Mouse (Mus musculus) right cerebral cortex, adult 2 months (tissue): ENCODE data around the gene Ddost.
"Not testable (repeated sequence)": the region's sequence is repeated elsewhere in the genome, so short reads cannot be mapped to it uniquely, and the experiment has no call there.

Experiments used
- DNase-seq, 2 experiments: peaks; one replicate each; pipeline ENCODE4 v3.0.0; 2021 to 2022; ENCODE audit warnings: low spot score in 2 of 2

The Ddost gene

DNA sequence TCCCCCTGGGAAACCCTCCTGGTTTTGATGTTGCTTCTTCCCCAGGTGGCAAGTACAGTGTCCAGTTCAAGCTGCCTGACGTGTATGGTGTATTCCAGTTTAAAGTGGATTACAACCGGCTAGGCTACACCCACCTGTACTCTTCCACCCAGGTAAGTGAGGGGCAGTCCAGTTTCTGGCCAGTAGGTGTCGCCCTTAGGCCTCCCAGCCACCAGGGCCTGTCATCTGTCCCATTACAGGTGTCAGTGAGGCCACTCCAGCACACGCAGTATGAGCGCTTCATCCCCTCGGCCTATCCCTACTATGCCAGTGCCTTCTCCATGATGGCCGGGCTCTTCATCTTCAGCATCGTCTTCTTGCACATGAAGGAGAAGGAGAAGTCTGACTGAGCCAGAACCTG lies 7.1 kb downstream of the Ddost start:
- peak; percentile 57 to 60 for DNase-seq

DNA sequence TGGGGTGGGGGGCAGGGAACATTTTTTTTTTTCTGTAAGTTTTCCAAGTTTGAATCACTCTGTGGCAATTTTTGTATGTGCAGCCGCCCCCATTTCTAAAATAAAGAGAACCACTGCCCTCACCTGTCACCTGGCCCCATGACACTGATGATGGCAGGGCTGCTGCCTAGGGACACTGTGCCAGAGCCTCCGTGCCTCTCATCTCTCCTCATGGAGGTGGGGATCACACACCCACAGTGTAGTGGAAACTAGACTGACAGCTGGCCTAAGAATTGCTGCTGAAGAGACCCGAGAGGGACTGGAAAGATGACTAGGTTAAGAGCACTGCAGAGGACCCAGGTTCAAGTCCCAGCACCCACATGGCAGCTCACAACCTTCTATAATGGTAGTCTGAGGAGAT lies 7.6 kb downstream of the Ddost start:
- no peak for DNase-seq

DNA sequence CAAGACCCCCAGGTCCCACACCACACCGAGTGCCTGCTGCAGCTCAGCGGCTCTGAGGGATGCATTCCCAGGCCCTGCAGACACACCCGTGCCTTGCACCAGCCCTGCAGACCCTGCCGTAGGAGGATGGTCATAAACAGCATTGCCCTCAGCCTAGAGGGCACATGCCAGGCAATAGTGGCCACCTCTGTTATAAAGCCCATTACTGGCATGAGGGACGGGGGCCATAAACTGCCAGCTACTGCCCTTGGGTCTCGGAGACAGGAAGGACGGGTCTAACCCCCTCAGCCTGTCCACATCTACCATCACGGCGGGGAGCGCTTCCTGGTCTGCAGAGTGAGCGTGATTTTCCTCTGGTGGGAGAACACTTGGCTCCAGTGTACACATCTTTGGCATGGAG lies 8.5 kb downstream of the Ddost start:
- DNase-seq, result no peak

DNA sequence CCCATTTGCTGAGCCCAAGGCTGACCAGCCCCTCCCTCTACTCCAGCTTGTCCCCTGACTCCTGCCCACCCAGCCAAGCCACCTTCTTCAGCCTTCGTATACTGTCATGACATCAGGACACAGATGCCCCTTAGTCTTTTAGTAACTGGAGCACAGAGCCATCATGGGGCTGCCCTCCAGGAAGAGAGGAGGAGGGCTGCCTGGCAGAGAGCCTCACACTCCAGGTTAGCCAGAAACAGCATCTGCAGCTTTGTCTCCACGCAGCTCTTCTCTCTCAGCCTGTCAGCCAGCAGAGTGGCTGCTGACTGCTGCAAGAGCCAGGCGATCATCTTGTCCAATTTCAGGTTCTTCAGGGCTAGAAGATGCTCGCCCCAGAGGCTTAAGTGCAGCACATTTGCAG lies 9.3 kb downstream of the Ddost start:
- DNase-seq, result no peak

DNA sequence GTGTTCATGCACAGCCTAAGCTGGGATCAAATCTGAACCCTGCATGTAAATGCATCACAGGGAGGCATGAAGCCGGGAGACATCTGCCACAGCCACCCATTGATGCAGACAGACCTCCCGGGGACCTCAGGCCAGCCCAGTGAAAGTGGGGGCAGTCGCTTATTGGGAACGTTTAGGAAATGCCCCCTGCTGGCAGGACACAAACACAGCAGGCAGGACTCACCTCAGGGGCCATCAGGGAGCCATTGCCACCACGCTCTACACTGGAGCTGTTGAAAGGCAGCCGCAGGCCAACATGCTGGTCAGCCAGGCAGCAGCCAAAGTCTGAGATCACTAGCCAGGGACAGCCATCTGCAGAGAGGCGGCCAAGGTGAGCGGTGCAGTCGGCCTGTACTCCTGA lies 11.3 kb downstream of the Ddost start:
- DNase-seq, result no peak

DNA sequence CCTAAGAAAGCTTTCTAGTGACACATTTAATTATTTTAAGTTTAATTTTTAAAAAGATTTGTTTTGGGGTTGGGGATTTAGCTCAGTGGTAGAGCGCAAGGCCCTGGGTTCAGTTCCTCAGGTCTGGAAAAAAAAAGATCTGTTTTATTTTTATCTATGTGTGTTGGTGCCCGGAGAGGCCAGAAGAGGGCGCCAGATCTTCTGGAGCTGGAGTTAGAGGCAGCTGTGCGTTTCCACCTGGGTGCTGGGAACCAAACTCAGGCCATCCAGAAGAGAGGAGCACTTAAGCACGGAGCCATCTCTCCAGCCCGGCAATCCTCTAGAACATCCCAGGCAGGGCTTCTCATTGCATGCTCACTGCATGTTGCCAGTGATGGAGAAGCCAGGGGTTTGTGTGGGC lies 11.8 kb downstream of the Ddost start:
- DNase-seq, result no peak

DNA sequence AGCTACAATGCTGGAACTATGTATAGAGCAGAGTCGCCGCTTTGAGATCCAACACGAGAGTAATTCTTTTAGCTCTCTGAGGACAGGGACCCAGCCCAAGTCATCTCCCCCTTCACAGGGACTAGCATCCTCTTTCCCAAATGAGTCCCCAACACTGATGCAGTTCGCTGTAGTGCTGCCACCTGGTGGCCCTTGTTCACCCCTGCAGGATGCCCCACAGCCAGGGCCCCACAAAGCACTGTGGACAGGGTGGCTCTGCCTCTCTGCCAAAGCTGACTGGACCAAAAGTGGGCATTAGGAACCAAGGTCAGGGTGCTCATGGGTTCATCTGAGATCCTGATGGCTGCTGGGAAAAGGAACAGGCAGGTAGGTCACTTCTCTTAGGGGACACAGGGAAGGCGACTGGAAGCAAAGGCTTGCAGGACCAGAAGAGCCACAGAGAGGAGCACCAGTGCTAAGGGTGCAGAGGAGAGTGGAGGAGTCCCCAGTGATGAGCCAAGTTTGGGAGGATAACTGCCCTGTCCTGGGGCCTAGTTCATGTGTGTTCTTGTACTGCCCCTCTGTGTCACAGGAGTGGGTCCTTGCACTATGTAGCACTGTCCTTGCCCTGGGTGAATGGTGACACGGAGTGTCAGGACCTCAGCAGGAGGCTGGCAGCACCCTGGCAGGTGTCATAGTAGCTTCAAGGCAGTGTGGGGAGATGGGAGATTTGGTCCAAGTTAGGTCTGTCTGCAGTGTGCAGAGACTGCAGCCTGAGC lies 14.2 kb downstream of the Ddost start:
- DNase-seq, result peak; percentile 59 to 73

DNA sequence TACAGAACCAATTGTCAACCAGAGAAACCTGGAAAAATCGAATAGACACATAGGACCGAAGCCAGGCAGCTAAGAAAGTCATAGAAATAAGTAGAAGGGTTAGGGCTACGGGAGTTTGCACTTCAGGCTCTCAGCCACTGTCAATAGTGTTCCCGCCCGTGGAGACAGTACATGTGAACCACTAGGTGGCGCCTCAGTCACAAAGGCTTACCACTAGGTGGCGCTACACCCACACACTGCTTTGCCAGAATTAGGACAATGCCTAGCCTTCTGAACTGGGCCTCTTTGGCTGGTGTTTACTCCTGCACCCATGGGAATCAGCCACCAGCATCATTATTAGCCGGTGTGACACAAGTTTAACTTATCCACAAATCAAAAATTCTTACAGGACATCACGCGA lies 15.0 kb downstream of the Ddost start:
- peak; percentile 91 to 94 for DNase-seq

DNA sequence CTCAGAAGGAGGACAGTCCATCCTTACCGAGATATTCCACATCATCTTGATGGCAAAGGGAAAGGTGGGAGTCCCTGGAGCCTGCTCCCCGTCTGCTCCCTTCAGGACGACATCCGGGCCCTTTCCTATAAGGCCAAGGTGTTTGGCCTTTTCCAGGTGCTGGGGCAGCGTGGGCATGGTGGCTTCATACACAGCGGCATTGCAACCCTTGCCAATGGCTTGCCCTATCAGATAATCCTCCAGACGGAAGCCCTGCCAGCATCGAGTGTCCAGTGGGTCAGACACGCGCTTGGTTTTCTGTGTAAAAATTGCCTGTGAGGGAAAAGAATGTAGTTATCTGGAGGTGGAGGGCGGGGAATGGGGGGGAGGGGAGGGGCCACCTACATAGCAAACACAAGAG lies 16.2 kb downstream of the Ddost start:
- no peak for DNase-seq

DNA sequence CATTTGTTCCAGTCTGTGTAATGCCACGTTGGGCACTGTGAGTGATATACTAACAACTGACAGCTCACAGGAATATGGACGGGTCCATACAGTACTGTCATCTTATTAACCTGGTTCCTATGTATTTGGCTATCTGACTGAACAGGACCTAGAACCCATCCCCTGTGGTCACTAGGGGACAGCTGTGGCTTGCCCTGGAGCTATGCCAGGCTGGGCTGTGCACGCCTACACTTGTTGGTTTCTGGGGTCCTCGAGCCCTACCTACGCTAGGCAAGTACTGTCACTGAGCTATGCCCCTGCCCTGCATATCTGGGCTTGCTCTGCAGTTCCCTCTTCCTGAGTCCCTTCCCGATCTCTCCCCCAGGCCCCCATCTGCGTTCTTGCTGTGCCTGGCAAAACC lies 17.0 kb downstream of the Ddost start:
- DNase-seq, result no peak

DNA sequence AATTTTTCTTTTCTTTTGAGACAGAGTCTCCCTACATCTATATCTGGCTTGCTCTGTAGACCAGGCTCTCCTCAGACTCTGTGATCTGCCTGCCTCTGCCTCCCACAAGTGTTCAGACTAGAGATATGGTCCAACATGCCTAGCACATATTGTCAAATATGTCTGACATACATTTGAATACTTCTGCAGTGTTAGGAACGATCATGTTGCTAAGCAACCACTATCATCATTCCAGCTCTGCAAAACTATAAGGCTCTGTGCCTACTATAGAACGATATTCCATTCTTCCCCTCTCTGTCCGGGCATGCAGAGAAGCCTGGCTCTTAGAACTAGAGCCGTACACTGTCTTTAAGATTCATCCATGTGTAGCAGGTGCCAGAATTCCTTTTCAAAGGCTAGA lies 18.2 kb downstream of the Ddost start:
- DNase-seq, result no peak

DNA sequence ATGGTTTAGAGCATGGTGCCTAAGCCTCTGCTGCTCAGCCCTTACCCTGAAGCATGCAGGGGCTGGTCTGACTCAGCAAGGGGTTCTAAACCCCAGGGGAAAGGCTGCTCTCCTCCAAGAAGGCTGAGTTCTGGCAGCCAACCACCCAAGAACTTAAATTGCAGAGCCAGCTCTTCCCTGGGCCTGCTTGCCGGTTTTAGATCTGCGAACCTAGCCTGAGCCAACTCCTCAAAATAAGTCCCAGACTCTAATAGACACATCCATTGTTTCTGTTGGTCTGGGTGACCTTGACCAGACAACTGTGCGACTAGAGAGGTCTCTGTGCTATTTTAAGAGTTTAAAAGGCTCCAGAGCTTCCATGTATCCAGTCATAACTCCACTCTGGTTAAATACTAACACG lies 19.2 kb downstream of the Ddost start:
- no peak for DNase-seq

DNA sequence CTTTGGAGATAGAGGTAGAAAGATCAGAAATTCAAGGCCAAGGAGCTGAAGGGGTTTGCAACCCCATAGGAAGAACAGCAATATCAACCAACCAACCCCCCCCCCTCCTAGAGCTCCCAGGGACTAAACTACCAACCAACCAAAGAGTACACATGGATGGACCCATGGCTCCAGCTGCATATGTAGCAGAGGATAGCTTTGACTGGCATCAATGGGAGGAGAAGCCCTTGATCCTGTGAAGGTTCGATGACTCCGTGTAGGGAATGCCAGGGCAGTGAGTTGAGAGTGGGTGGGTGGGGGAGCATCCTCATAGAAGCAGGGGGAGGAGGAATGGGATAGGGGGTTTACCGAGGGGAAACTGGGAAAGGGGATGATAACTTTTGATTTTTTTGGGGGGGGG lies 19.9 kb downstream of the Ddost start:
- no peak for DNase-seq

DNA sequence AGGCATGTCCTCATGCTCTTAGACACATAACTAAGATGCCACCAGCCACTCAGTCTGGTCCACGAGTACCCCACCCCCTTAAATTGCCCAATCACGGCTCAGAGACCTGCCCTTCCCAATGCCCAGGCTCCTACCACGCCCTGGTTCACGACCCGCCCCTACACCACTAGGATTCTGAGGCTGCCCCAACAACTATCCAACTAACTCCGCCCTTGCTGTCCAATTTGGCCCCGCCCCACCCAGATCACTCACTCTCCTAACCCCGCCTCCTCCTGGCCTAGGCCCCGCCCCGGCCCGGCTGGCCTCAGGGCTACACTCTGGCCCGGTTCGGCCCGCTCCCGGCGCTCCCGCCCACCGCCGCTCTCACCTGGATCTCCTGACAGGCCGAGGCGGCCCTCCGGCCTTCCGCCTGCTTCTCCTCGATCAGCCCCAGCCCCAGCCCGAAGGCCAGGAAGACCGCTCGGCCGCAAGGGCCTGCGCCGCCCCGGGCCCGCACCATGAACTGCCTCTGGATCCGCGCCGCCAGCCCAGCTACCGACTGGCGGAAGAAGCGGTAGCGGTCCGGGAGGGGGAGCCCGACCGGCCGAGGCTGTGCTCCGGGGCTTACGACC lies 21.0 kb downstream of the Ddost start:
- DNase-seq, result peak; percentile 90 to 91

DNA sequence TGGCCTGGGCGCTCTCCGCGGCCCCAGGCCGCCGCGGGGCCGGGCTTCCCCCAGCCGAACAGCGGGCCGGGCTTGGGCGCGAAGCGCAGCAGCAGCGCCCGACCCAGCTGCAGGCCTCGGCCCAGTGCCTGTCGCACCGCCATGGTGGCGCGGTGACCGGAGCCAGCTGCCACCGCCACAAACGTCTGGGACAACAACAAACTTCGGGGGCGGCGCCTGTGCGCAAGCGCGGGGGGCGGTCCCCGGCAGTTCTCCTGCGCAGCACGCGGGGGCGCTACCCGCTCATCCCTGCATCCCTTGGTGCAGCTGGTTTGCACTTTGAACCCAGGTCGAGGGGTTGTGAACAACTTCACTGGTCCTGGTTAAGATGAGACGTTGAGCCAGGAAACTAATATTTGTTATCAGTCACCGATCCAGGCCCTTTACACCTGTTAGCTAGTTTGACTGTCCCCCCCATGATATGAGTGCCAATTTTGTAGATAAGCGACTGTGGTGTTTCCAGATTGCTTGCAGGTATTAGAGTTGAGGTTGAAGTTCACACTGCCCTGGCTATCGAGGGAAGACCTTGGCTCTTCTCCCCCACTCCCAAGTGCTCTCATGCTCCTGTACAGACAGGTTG lies 21.7 kb downstream of the Ddost start, which contains the start of gene Pink1:
Pink1 (minus strand) TSS at position 231 of the 619 bp plus-strand sequence.
- peak; percentile 87 to 95 for DNase-seq

DNA sequence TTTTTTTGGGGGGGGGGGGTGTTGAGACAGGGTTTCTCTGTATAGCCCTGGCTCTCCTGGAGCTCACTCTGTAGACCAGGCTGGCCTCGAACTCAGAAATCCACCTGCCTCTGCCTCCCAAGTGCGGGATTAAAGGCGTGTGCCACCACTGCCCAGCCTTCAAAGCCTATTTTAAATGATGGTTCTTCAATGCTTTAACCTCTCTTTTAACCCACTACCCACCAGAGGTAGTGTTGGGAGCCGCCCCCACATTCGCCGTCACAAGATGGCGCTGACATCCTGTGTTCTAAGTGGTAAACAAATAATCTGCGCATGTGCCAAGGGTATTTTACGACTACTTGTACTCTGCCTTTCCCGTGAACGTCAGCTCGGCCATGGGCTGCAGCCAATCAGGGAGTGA lies 22.6 kb downstream of the Ddost start:
- DNase-seq, result not testable (repeated sequence)

DNA sequence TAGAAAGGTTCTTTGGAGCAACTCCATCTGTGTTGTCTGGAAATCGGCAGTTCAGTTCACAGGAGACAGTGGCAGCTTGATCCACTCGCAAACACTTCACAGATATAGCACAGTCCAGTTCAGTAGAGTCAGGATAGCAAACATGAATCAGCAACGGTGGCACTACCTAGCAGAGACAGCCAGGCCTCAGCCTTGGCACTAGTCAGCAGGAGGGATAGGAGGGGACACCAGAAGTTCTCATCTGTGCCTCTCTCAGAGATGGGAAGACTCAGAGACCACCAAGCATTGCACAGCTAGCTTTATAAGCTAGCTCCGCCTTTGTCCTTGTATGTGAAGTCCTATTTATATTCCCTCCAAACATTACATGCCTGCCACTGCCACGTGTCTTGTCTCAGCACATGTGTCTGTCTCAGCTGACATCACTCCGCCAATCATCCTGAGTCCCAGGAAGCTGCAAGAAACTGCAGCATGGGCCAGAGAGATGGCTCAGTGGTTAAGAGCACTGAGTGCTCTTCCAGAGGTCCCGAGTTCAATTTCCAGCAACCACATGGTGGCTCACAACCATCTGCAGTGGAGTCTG lies 23.5 kb downstream of the Ddost start:
- no peak for DNase-seq

DNA sequence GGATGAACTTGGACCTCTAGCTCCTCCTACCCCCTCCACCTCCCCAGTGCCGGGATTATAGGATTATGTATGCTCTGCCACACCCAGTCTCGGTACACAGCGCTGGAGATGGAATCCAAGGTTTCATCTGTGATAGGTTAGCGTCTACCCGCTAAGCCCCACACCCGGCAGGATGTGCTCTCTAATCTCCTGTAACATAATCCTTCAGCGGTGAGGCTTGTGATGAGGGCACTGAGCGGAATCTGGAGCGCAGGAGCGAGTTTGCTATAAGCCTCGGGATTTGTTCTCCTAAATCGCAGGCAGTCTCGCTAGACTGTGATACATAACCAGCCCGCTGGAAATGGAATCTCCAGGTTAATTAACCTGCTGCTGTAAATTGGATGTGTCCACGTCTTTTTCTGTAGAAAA lies 25.7 kb downstream of the Ddost start:
- no peak for DNase-seq

DNA sequence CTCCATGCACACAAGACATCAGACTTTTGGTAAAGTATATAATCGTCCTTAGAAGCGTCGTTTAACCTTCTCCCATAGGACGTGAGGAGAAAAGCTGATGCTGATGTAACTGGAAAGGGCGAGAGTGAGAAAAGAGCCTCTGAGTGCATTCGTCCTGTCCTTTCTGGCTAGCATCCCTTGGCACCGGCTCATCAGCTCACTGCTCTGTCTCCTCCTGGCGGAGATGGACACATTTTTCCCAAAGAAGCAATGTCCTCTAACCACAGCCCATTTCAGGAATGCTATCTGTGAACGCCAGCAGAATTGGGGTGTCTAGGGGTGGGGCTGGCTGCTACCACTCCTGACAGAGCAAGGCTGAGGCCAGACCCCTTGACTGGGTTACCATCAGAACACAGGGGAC lies 27.1 kb downstream of the Ddost start:
- no peak for DNase-seq

DNA sequence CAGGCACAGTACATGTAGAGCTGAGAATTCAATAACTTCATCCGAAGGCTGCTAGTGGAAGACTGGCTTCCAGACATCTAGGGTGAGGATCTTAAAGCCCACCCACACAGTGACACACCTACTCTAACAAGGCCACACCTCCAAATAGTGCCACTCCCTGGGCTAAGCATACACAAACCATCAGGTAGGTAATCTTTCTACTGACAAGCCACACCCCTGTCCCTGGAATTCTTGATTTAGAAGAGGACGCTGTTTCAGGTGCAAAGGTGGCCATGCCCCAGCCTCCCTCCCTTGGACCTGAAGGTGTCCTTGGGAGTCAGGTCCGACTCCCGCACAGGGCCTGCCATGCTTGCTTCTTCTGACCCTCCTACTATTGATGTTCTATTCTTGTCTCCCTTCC lies 28.6 kb downstream of the Ddost start:
- no peak for DNase-seq

DNA sequence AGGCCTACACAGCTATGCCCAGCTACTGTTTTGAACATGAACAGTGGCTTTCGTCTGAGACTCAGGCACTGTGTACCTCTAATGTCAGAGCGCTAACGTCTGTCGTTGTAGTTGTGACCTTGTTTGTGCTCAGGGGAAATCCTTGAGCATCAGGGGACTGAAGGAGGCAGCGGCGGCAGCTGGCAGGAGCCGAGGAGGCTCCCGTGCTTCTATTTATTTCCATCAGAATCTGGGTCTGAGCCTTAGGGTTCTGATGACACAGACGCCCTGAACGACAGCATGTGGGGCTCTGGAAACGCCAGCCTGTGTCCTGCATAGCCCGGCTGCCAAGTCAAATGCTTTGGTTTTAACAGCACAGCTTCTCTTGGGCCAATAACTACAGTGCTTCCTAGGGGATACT lies 30.5 kb downstream of the Ddost start:
- no peak for DNase-seq

DNA sequence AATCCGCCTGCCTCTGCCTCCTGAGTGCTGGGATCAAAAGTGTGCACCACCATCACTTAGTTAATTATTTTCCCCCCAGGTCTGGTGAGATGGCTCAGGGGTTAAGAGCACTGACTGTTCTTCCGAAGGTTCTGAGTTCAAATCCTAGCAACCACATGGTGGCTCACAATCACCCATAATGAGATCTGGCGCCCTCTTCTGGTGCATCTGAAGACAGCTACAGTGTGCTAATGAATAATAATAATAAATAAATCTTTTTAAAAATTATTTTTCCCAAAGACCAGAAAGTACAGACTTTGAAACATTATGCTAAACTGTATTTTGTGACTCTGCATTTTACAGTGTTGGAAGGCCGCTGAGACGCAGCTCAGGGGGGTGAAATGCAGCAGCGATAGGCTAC lies 31.1 kb downstream of the Ddost start:
- no peak for DNase-seq

DNA sequence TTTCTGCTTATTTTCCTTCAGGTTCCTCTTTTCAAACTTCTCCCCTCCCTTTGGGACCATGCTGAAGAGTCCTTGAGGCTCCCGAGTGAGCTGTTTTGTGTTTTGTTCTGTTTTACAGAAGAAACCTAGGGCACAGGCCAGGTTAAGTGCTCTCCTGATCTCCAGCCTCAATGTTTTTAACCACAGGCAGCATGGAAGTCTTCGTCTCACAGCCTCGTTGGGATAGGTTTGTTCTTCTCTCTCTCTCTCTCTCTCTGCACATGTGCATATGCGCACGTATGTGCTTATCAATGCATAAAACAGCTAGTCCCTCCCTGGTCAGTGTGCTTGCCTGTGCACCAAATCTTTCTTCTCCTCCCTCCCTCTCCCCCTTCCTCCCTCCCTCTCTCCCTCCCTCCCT lies 32.3 kb downstream of the Ddost start:
- DNase-seq, result no peak
